Comparison of ENCODE assay signal across 17 mouse cellular contexts in the genomic region with DNA sequence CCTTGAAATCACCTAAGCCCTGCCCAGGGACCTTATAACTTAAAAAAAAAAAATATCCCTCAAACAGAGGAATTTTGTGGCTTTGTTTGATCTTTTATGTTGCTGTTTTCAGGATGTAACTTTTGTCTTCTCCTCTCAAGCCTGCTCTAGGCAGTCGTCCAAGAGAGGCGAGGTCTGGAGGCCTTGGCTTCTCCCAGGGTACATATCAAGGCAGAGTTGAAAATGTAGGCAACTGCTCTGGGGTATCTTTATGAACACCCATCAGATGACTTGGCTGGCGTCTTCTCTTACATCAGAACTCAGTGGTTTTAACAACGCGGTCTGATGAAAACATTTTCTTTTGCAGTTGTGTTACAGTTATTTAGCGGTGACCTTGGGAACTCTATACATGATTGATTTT.
DNase-seq lines count a peak whose midpoint lies in the region; ATAC-seq lines count a peak whose summit lies in the region.
"Had no signal": no experiment of that assay in that cellular context is flagged by ENCODE, and none has a peak within 500 bp of the region (broad histone marks: within the 10 kb centered on the region; RNA-seq: fewer than 3 reads in every experiment).

No protein-coding gene starts in this region.

- no peak overlapping the region for H3K4me2 ChIP-seq in heart, embryonic 12.5 days
- no peak overlapping the region for H3K4me2 ChIP-seq in embryonic facial prominence, embryonic 15.5 days (replicated peaks)
- H3K4me2 ChIP-seq in hindbrain, embryonic 11.5 days (replicated peaks; ENCODE audit: low read depth, low read length): no peak overlapping the region
- H3K4me2 ChIP-seq: forebrain, embryonic 15.5 days; hindbrain, embryonic 14.5 days; lung, embryonic 15.5 days; neural tube, embryonic 12.5 days had no signal

- no peaks in the 10 kb centered on the region for H3K4me1 ChIP-seq in heart, embryonic 12.5 days (replicated peaks)
- H3K4me1 ChIP-seq in embryonic facial prominence, embryonic 15.5 days: peaks cover 10% of the 10 kb centered on the region
- no peaks in the 10 kb centered on the region for H3K4me1 ChIP-seq in hindbrain, embryonic 11.5 days (replicated peaks; ENCODE audit: control insufficient read depth, insufficient read depth, low read length)
- H3K4me1 ChIP-seq: forebrain, embryonic 15.5 days; neural tube, embryonic 12.5 days had no signal

- peak; percentile 71 for DNase-seq in heart, adult 11 months
- peak; percentile 40 for DNase-seq in lung, postnatal 10 days
- no peak for DNase-seq in lung, postnatal 14 days
- peak; percentile 19 for DNase-seq in skeletal muscle tissue, adult 2 months (ENCODE audit: low read depth, low spot score)
- no peak for DNase-seq in yolk sac, embryonic 10.5 days (ENCODE audit: low spot score)
- no peak for DNase-seq in hindbrain, embryonic 11.5 days (ENCODE audit: low spot score)
- DNase-seq: cerebellum, adult 9-10 months; kidney, adult 18-20 months; retina, postnatal 1 day; spleen, adult 18-20 months had no signal

- H3K27ac ChIP-seq in heart, embryonic 12.5 days (ENCODE audit: poor library complexity, severe bottlenecking): no peak overlapping the region
- peak overlapping the region; percentile 52 for H3K27ac ChIP-seq in embryonic facial prominence, embryonic 15.5 days (replicated peaks)
- H3K27ac ChIP-seq in hindbrain, embryonic 11.5 days (ENCODE audit: low read depth, low read length): no peak overlapping the region
- H3K27ac ChIP-seq: forebrain, embryonic 15.5 days; hindbrain, embryonic 14.5 days; left cerebral cortex, adult 2 months; lung, embryonic 15.5 days; neural tube, embryonic 12.5 days had no signal

- ATAC-seq in heart, embryonic 12.5 days (ENCODE audit: insufficient number of reproducible peaks, low FRiP score): no peak
- no peak for ATAC-seq in embryonic facial prominence, embryonic 15.5 days (ENCODE audit: insufficient number of reproducible peaks, low FRiP score, low TSS enrichment, low read depth)
- ATAC-seq in hindbrain, embryonic 11.5 days (ENCODE audit: low FRiP score): no peak
- ATAC-seq: forebrain, embryonic 15.5 days had no signal

- 75% methylated on average over 6 of the region's 6 CpGs for WGBS in heart, embryonic 12.5 days
- 41% methylated on average over 6 of the region's 6 CpGs for WGBS in embryonic facial prominence, embryonic 15.5 days
- WGBS in hindbrain, embryonic 11.5 days: 91% methylated on average over 6 of the region's 6 CpGs

- H3K9me3 ChIP-seq in heart, embryonic 12.5 days (replicated peaks): no peaks in the 10 kb centered on the region
- no peaks in the 10 kb centered on the region for H3K9me3 ChIP-seq in embryonic facial prominence, embryonic 15.5 days (replicated peaks)
- H3K9me3 ChIP-seq in hindbrain, embryonic 11.5 days (ENCODE audit: control insufficient read depth, low read length): no peaks in the 10 kb centered on the region
- H3K9me3 ChIP-seq: forebrain, embryonic 15.5 days; lung, embryonic 15.5 days; neural tube, embryonic 12.5 days had no signal

- H3K27me3 ChIP-seq in heart, embryonic 12.5 days (replicated peaks): no peaks in the 10 kb centered on the region
- no peaks in the 10 kb centered on the region for H3K27me3 ChIP-seq in embryonic facial prominence, embryonic 15.5 days
- no peaks in the 10 kb centered on the region for H3K27me3 ChIP-seq in hindbrain, embryonic 11.5 days (ENCODE audit: control insufficient read depth, insufficient read depth, low read length)
- H3K27me3 ChIP-seq: forebrain, embryonic 15.5 days; lung, embryonic 15.5 days; neural tube, embryonic 12.5 days had no signal

- no peak overlapping the region for H3K9ac ChIP-seq in heart, embryonic 12.5 days
- H3K9ac ChIP-seq in embryonic facial prominence, embryonic 15.5 days: no peak overlapping the region
- no peak overlapping the region for H3K9ac ChIP-seq in hindbrain, embryonic 11.5 days (ENCODE audit: low read depth, low read length)
- H3K9ac ChIP-seq: forebrain, embryonic 15.5 days; hindbrain, embryonic 14.5 days; lung, embryonic 15.5 days; neural tube, embryonic 12.5 days had no signal

- no peak overlapping the region for H3K4me3 ChIP-seq in heart, embryonic 12.5 days
- H3K4me3 ChIP-seq in embryonic facial prominence, embryonic 15.5 days (replicated peaks): no peak overlapping the region
- no peak overlapping the region for H3K4me3 ChIP-seq in hindbrain, embryonic 11.5 days (ENCODE audit: low read depth, low read length)
- H3K4me3 ChIP-seq: forebrain, embryonic 15.5 days; left cerebral cortex, adult 2 months; lung, embryonic 15.5 days; neural tube, embryonic 12.5 days had no signal

- no peaks in the 10 kb centered on the region for H3K36me3 ChIP-seq in heart, embryonic 12.5 days
- H3K36me3 ChIP-seq in embryonic facial prominence, embryonic 15.5 days: no peaks in the 10 kb centered on the region
- no peaks in the 10 kb centered on the region for H3K36me3 ChIP-seq in hindbrain, embryonic 11.5 days (ENCODE audit: control insufficient read depth, insufficient read depth, low read length)
- H3K36me3 ChIP-seq: forebrain, embryonic 15.5 days; lung, embryonic 15.5 days; neural tube, embryonic 12.5 days had no signal

Comparison
In these comparisons a context has a peak if more than half of its experiments do, and no peak if none do; other contexts are left out.
1. DNase-seq: peak in heart, adult 11 months (single experiment), lung, postnatal 10 days (single experiment) and skeletal muscle tissue, adult 2 months (single experiment); none in lung, postnatal 14 days (single experiment), yolk sac, embryonic 10.5 days (single experiment) and hindbrain, embryonic 11.5 days (single experiment).